ENCODE assay signal across 20 mouse cellular contexts in the genomic region with DNA sequence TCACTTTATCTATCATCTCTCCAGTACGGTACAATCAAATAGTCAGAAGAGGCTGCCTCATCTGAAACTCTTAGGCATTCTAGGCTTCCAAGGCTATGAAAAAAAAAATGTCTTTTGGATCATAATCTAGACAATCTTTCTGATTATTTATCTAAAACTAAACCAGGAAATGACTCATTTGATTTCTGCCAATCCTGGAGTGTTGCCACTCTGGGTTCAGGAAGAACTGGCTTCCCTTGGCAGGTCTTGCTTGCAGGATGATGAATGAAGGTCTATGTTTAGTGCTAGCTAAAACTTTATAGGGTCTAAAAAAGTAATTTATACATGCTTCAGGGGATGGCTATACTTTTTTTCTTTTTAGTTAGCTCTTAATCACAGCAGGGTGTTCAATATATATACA.
"Had no signal": no experiment of that assay in that cellular context is flagged by ENCODE, and none has a peak within 500 bp of the region (broad histone marks: within the 10 kb centered on the region; RNA-seq: fewer than 3 reads in every experiment).

No protein-coding gene starts in this region.

- DNase-seq: kidney, adult 11 months; kidney, adult 8-10 months; kidney, postnatal 14 days; kidney, postnatal 4 days; layer of hippocampus, adult 9-11 months; liver, embryonic 13.5 days; retina, postnatal 1 day; right cerebral cortex, postnatal 25 days; spleen, adult 18-20 months; thymus, postnatal 36 days had no signal

- H3K9ac ChIP-seq: intestine, embryonic 15.5 days; liver, embryonic 13.5 days; lung, embryonic 15.5 days; midbrain, embryonic 13.5 days; neural tube, embryonic 13.5 days; stomach, embryonic 15.5 days had no signal

- H3K36me3 ChIP-seq: intestine, embryonic 15.5 days; liver, embryonic 13.5 days; lung, embryonic 15.5 days; midbrain, embryonic 10.5 days; midbrain, embryonic 13.5 days; neural tube, embryonic 13.5 days; stomach, embryonic 15.5 days had no signal

- H3K27ac ChIP-seq: intestine, embryonic 15.5 days; left cerebral cortex, adult 2 months; liver, embryonic 13.5 days; lung, embryonic 15.5 days; midbrain, embryonic 10.5 days; midbrain, embryonic 13.5 days; neural tube, embryonic 13.5 days; stomach, embryonic 15.5 days had no signal

- H3K4me1 ChIP-seq: intestine, embryonic 15.5 days; liver, embryonic 13.5 days; lung, embryonic 15.5 days; megakaryocyte, embryonic 14.5 days; midbrain, embryonic 10.5 days; midbrain, embryonic 13.5 days; neural tube, embryonic 13.5 days; stomach, embryonic 15.5 days had no signal

- H3K4me3 ChIP-seq: intestine, embryonic 15.5 days; left cerebral cortex, adult 2 months; liver, embryonic 13.5 days; lung, embryonic 15.5 days; megakaryocyte, embryonic 14.5 days; midbrain, embryonic 10.5 days; midbrain, embryonic 13.5 days; myocyte; neural tube, embryonic 13.5 days; stomach, embryonic 15.5 days had no signal

- H3K9me3 ChIP-seq: intestine, embryonic 15.5 days; liver, embryonic 13.5 days; lung, embryonic 15.5 days; midbrain, embryonic 10.5 days; midbrain, embryonic 13.5 days; stomach, embryonic 15.5 days had no signal

- H3K27me3 ChIP-seq: intestine, embryonic 15.5 days; liver, embryonic 13.5 days; lung, embryonic 15.5 days; megakaryocyte, embryonic 14.5 days; midbrain, embryonic 13.5 days; neural tube, embryonic 13.5 days; stomach, embryonic 15.5 days had no signal

- H3K4me2 ChIP-seq: intestine, embryonic 15.5 days; liver, embryonic 13.5 days; lung, embryonic 15.5 days; midbrain, embryonic 13.5 days; neural tube, embryonic 13.5 days; stomach, embryonic 15.5 days had no signal

- ATAC-seq: intestine, embryonic 15.5 days; midbrain, embryonic 13.5 days; midbrain, embryonic 16.5 days had no signal
